In genomic region chr3:35688781-35689180, GRCm38 (mm10) we compare ENCODE assay signal across 7 mouse cellular contexts.
DNase-seq lines count a peak whose midpoint lies in the region.

No protein-coding gene starts in this region.

- H3K4me1 ChIP-seq in megakaryocyte, embryonic 14.5 days: peaks cover 13% of the 10 kb centered on the region

- peaks cover 2% of the 10 kb centered on the region for H3K27me3 ChIP-seq in megakaryocyte, embryonic 14.5 days (replicated peaks)

- peak overlapping the region; percentile 9 for H3K4me3 ChIP-seq in megakaryocyte, embryonic 14.5 days (replicated peaks)

- peak; percentile 39 for DNase-seq in right cerebral cortex, adult 18-20 months
- no peak for DNase-seq in right cerebral cortex, postnatal 14 days
- DNase-seq in adipocyte (ENCODE audit: low spot score): peak; percentile 68
- peak; percentile 5 for DNase-seq in fibroblast of lung, adult 2 months (ENCODE audit: low read depth)
- DNase-seq in kidney, postnatal 10 days: peak; percentile 12
- DNase-seq in telencephalon, adult 2 months (ENCODE audit: low read depth, low spot score): peak; percentile 45

- H3K36me3 ChIP-seq in megakaryocyte, embryonic 14.5 days (replicated peaks; ENCODE audit: low read length): no peaks in the 10 kb centered on the region

- no peaks in the 10 kb centered on the region for H3K9me3 ChIP-seq in megakaryocyte, embryonic 14.5 days
